Mouse (Mus musculus) lung, postnatal 0 days (tissue): ENCODE measurements at regions not wholly inside any gene's neighbourhood (a gene's known extent, or its start where the extent isn't known, plus 50 kb on each side); places are given as distances from the start of the nearest gene placed in this dataset.

Experiments used
- CTCF ChIP-seq: IDR thresholded peaks from 2 replicates; pipeline ENCODE4 v1.5.1; 2016; ENCODE audit warnings: antibody characterized with exemption, mild to moderate bottlenecking
- EP300 ChIP-seq: IDR thresholded peaks from 2 replicates; pipeline ENCODE4 v1.6.1; 2016; ENCODE audit warnings: antibody characterized with exemption, mild to moderate bottlenecking, control low read depth

DNA sequence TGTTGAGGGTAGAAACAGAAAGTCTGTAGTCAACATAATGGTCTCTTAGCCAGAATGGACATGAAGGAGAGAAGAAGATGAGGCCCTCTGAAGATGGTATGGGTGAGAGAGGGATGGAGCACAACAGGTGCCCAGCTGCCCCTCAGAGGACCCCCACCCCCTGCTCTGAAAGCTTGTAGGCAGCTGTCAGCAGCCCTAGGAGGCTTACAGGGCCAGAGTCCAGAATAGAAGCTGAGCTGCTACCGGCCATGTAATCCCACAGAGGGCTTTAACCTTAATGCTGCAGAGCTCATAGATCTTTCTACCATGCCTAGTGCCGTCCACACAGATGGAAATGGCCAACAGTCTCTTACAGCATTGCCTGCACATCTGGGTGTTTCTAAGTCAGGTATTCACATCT, 88.6 kb upstream of the Cul1 start:
- no peak for TF ChIP-seq CTCF
- no peak for TF ChIP-seq EP300
